Mouse (Mus musculus): ENCODE results near the gene Arid5b.
"Not testable (repeated sequence)": the region's sequence is repeated elsewhere in the genome, so short reads cannot be mapped to it uniquely, and the experiment has no call there.

The Arid5b gene

DNA sequence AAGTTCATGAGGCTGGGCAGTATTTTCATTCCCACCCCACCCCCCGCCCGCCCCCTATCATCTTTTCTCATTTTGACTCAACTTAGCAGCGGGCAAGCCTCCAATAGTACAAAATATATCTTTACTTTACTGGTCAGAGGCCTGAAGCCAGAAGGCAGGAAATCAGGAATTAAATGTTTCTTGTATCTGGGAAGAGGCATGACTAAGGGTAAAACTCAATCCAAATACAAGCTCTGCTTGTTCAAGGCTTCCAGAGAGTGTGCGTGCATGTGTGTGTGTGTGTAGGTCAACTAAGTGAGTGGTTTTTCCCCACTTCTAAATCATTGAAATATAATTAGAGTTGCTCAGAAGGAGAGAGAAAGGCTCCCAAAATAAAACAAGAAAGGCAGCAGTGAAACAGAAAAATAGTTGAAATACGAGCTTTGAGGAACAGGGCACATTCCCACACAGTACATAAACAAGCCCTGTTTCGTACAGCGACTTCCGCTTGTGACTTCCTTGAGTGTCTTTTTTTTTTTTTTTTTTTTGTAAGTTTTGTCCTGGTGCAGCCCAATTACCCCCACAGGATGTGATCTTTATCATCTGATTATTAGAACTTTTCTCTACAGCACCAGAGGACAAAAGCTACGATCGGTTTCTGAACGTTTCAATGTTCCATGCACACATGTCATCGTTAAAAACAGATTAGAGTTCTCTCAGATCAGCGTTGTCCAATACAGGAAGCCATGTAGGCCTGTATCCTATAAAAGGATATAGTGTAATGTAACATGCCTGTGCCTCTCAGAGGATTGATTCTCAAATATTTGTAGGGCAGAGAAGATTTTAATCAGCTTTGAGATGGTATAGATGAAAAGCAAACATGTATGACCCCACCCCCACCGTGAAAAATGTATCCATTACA is 173.4 kb downstream of the Arid5b start:
- DNase-seq, result no peak

DNA sequence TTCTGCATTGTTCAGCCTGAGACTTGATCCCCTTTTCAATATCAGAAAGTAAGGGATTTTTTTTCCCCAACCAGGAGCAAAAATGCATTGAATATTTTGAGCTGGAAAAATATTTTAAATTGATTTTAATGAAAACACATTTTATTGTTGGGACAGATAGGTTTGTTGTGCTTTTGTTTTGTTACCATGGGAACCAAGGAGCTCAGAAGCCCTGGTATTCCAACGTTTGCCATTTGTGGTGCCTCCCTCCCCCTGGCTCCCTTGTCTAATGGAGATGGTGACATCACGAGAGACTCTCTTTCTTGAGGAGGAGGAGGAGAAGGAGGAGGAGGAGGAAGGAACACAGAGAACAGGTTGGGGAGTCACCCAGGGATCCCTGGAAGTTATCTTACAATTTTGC is 174.1 kb downstream of the Arid5b start:
- DNase-seq, result no peak

DNA sequence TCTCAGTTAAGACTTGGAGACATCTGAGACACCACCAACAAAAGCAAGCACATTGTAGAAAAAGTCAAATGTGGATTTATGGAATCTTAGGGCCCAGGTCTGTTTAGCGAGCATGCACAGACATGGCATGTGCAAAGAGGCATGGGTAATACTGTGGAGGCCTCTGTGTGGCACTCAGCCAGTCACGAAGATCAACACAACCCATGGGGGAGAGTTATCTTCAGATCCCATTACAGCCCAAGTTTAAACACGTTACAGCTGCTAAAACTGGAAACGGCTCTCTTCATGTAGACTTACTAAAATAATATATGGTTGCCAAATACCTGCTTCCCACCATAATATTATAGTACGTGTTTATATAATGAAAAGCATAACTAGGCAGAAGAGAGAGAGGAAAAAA is 174.6 kb downstream of the Arid5b start:
- no peak for DNase-seq

DNA sequence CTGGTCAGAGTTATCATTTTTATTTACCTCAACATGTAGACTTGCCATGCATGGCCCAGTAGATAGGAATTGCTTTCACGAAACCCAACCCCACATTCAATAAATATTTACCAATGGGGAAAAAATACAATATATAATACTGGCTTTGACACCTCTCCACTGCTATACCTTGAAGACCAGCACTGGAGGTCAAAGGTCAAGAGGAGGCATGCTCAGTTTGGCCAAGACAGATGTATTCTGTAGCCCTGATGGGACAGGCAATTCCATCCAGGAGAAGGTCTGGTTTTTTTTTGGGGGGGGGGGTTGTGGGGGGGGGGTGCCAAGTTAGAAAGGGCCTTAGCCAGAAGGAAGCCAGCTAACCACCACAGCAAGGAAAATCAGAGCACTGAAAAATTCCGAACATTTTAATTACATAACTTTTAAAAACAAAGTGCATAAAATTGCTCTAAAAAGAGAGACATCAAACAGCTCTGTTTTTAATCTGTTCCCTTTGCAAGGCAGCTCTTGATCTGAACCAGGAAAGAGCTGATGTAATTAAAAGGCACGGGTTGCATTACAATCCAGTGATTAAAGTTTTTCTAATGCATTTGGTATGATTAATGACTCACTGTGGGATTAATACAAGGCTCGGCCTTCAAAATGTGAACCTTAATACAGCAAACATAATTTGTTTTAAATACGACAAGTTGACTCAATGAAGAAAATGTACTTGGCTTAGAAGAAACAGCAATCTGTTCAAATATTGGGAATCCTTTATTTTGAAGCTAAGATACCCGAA is 175.3 kb downstream of the Arid5b start:
- no peak for DNase-seq

DNA sequence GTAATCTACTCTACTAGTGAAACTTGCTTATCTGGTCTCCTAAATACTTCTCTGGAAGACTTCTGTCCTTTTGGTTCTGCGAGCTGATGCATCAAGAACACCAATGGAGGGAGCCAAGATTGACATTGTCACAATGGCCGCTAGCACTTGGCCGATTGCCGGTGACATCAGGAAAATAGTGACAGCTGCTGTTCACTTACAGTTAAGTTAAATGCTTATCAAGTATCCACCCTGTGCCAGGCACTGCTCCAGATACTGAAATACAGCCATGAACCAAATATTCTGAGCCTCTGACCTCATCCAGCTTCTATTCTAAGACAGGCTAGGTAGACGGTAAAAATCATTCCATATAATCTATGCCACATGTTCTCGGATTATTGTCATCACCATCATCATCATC is 176.0 kb downstream of the Arid5b start:
- DNase-seq, result no peak

DNA sequence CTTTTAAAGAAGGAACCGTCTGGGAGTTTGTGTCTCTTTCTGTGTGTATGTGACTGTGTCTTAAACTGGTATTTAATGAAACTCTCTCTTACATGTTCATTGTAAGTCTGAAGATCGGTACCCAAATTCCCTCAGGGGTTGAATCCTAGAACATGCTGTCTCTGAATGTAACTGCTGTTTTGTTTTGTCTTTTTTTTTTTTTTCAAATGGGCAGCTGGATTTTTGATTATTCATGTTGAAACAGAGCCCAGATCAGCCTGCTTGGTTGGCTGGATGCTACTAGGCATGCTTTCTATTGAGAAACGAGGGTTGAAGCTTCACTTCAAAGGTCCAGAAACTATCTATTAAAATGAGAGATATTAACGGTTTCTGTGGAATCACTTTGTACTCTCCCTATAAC is 177.3 kb downstream of the Arid5b start:
- no peak for DNase-seq

DNA sequence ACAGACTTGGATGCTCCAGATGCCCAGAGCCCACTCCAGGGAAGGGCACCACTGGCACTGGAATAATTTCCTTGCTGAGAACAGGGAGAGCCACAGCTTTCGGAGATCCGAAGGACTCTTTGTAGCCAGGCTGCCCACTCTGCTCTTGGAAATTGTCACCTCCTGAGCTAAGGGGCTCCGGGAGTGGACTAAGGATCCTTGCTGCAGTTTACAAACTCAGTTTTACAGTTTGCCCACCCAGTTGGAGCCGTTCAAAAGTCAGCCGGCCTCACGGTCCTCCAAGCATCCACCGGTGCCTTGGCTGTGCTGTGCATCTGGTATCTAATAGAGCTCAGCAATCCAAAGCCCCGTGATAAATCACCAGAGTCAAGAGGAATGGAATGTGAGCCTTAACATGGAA is 178.0 kb downstream of the Arid5b start:
- DNase-seq, result no peak

DNA sequence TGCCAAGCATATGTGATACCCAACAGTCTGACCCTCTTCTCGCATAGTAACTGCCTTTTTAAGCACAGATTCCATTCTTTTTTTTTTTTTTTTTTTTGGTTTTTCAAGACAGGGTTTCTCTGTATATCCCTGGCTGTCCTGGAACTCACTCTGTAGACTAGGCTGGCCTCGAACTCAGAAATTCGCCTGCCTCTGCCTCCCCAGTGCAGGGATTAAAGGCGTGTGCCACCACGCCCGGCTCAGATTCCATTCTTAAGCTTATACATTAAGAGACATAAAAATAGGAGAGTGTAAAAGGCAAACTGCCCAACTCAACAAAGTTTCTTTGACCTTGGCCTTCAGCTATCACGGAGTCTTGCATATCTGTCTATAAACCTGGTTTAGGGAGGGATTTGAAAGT is 178.7 kb downstream of the Arid5b start:
- not testable (repeated sequence) for DNase-seq

DNA sequence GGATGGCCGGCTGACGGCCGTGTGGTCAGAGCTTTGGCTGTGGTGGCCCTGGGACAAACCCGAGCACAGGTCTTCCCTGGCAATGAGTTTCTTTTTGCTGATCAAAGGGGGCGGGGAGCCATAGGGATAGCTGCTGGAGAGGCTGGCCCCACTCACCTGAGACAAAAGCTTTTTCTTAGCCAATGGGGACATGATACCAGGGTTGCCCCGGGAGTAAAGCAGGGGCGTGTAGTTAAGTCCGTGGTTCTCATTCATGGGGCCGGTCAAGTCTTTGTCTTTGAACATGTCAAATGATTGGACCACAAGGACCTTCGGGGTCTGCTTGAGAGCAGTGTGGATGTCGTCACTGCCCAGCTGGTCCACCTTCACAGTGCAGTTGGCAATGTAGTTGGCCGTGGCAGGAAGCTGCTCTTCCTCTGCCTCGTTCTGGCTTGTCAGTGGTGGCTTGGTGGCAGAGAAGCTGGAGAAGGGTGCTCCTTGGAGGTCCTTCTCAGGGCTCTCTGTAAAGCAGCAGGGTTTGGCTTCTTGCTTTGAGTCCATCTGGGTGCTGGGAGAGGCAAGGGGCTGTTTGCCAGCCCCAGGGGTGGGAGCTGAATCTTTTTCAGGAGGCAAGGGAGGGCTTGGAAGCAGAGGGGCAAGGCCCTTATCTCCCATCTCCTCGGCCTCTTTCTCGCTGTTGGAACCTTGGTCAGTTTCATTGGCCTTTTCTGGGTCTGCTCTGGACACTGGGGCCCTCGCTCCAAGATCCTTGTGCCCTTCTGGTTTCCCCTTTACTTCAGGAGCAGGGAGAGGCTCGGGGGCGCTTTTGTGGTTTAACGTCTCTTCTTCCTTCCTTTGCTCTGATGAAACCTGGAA is 180.5 kb downstream of the Arid5b start:
- DNase-seq, result no peak

DNA sequence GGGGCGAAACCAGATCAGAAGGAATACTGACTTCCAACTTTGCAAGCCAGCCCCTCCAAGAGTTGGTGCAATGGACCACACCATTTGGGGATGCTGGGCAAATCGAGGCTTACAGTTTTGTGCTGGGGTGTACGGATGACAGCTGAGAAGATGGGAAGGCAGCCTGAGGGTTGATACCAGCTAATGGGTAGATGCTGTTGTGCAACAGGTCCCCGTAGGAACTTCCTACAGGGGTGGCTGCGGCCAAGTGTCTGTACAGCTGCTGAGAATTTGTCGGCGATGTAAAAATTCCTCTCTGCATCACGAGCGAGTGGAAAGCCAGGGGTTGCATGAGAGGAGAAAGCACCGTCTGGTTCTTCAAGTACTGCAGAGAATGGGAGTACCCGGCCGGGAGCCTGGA is 182.1 kb downstream of the Arid5b start:
- no peak for DNase-seq

DNA sequence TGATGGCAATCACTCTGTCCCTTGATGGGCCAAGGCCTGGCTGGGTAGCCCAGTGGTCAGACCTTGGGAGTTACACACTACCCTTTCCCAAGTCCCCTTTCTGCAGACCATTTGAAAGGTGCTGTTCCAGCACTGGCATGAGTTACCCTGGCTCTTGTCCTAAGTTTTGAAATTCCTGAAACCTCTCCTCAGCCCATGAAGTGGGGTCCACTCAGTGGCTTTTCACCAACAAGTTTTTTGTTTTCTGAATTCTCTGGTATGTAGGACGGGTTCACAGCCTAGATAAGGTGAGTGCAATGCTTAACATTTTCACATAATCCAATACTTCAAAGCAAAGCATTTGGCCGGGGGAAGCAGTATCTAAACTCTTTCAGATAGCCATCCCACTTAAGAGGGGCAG is 183.4 kb downstream of the Arid5b start:
- no peak for DNase-seq

DNA sequence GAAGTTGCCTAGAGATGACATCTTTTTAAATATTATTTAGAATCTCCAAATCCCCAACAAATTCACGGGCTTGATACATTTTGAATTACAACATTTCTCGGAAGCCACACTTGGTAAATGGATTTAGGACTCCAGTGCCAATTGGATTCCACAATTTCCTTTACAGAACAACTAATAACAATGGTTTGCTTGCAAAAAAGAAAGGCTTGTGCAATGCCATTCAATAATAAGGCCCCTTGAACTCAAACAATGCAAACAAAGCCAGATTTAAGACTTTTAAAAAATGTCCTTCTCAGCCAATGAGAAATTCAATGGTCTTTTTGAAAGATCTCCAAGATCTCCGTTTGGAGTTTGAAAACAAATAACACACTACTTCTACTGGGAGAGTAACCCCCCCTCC is 185.0 kb downstream of the Arid5b start:
- DNase-seq, result no peak

DNA sequence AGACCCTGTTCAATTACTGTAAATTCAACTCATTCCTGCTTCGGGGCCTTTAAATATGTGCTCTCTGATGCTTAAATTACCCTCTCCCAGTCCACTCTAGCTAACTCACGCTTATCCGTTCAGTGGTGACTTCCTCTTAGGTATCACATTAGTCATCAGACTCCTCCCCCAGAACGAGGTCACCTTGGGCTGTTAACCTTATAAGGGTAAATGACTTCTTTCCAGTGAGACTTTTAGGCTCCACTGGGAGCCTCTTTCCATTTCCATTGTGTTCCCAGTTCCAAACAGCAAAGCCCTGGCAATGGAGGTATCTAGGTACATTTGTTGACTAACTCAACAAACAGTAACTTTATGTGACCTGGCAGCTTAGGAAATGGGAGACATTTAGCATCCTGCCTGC is 186.7 kb downstream of the Arid5b start:
- DNase-seq, result no peak

DNA sequence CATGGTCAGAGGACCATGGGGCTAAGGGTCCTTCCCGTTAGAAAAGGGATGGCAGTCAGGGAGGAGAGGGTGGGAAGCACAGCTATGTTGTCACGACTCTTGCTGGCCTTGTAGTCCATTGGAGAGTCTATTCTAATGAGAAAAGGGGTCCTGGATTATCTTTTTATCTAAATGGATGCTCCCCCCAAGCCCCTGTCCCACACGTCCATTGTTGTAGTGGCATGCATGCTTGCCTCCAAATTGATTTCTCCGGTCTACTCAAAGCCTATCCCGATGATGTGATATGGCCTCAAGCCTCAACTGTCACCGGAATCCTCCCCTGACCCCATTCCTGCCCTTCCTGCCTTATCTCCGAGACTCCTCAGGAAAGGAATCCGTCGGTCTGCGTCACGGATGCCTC is 187.5 kb downstream of the Arid5b start:
- DNase-seq, result no peak

DNA sequence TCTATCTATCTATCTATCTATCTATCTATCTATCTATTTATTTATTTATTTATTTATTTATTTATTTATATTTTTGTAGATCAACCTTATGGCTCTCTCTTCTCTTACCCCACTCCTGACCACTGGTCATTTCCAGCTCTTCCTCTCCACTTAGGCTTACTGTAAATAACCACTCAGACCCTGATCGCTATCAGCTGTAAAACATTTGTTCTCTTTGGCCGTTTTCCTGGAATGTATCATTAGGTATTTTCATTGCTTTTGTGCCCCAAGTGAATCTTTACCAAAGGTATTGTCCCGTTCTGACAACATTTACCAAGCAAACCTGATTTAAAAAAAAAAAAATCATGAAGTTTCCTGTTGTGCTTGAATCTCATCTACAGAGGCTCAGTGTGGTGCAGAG is 188.0 kb downstream of the Arid5b start:
- no peak for DNase-seq

DNA sequence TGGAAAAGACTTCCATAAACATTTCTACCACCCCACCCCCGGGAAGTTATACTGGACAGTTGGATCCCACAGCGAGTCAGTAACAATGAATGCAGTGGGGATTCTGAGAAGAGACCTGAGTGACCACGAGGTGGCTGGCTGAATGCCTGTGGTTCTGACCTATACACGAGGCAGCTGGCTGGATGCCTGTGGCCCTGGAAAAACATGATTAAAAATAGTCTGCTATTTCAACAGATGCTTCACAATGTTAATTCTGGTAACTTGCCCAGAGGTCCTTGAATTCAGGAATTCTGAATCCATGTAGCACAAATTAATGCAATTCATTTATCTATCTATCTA is 188.4 kb downstream of the Arid5b start:
- peak; percentile 70 to 73 for DNase-seq

DNA sequence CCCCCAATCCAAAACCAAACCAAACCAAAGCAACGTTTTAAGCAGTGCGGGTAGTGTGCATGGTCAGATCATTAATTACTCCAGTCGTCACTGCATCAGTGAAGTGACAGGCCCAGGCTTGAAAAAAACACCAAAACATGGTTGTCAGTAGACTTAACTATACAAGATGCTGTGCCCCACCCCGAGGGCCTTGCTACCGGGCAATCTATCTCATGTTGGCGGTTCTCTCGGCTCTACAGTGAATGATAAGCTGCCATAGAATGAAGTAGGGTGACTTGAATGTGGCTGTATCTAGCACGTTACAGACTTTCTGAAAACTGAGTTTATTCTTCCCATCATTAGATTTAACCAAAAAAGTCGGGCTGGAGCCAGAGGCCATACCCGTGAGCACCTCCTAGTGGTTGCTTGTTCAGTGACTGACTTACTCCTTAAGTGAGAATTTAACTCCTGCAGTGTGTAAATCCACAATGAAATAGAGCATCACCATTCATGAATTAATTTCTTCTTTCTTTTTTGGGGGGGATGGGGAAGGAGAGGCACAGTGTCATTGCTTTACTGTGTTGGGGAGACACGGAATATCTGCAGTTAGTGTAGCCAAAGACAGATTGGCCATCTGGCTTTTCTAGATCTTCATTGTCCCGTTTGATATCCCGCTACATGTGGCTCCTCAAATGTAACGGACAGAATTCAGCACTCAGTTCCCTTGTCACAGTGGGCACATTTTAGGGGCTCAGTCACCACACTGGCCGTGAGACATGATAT is 188.9 kb downstream of the Arid5b start:
- DNase-seq, result no peak

DNA sequence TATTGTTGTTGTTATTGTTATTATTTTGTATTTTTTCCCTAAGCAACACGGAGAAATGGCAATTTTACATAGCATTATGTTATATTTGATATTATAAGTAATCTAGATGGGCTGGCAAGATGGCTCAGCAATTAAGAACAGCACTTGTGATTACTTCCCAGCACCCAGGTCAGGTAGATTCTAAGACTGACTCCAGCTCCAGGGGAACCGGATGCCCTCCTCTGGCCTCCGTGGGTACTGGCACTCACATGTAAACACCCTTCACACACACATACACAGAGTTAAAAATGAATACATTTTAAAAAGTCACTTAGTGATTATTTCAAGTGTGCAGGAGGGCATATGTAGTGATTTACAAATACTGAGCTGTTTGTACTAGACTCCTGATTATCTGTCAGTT is 190.8 kb downstream of the Arid5b start:
- DNase-seq, result no peak

DNA sequence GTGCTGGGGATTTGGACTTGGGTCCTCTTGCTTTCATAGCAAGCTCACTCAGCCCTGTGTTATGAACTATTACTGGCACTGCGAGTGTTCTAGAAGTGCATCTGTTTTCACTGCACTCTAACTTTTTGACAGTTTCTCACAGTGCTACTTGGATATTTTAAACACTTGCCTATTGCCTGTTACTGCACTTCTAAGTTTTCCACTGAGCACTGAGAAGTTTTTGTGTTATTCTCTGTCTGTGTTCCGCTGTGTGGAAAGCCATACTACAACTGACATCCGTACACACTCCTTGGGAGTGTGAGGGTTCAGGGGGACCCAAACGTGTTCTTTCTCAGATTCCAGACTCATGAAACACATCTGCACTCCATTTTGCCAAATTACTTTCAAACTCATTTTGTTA is 191.6 kb downstream of the Arid5b start:
- no peak for DNase-seq

DNA sequence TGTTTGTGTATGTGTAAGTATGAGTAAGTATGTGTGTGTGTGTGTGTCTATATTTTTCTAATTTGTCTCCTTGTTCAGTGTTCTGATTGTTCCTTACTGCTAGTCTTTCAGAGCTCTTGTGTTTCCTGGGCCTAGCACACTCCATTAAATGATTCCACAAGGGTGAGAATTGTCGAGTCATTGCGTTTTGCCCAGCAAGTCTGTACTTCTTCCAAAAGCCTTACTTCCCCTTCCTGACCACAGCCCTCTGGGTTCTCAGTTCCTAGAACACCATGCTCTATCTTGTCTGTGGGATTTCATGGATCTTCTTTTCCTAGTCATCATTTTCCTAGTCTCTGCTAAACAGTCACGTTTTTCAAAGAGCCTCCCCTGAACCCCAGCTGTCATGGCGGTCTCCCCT is 193.0 kb downstream of the Arid5b start:
- no peak for DNase-seq

DNA sequence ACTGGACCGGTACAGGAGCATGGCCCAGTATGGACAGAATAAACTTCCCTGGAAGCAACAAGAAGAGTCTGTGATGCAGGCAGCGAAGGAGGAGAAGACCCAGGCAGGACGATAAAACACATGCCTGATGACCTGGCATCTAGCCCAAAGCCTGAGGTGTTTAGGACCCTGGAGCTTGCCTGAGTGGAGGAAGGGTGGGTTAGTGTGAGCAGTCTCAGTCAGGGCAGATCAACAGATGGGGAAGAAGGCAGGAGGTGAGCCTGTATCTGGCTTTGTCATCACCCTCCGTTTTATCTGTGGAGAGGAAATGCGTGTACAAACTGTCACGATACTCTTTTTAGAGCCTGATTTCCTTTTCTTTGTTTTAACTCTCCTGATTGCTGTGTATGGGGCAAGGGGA is 196.8 kb downstream of the Arid5b start:
- no peak for DNase-seq

DNA sequence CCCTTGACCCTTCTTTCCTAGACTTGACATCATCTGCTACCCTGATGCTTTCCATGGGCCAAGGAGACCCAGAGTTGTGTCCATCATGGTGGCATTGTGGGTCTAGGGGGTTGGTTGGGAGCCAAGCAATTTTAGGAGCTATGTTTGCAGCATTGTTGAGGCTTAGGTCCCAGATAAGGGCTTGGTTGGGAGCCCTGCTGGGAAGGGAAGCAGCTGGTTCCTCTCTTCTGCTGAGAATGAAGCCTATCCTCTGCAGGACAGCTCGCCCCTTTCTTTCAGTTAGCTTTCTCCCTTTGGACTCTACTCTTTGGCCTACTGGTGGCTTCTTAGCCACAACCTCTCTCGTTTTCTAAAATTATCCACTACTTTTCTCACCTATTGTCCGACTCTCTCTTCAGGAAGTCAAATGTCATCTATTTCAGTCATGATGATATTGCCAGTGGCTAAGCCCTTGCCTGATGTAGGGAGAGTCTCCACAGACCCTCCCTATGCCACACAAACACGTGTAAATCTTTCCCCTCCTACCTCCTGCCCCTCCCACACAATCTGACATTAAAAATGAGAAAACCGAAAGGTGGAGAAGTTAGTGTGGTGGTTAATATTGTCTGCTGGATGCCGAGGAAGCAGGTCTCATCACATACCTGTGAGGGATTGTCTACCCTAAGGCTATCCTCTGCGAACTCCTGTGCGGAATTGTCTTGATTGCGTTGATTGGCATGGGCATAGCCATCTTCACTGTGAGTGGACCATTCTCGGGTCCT is 198.4 kb downstream of the Arid5b start:
- DNase-seq, result no peak
